Mouse (Mus musculus) CH12F3 (cell line): ENCODE data around the gene Gm973.

Source experiments
- in situ Hi-C: fragments of 300-500 bp; cut with MboI; formaldehyde crosslinking; loops from 2 replicates; pipeline ENCODE4 v1.14.3; 2020; ENCODE audit warnings: low sequenced_read_pairs

The Gm973 gene

GRCm38 (mm10) chr1:59683926-59684818, 168.1 kb downstream of the Gm973 start:
- in situ Hi-C loops = no loop called here

DNA sequence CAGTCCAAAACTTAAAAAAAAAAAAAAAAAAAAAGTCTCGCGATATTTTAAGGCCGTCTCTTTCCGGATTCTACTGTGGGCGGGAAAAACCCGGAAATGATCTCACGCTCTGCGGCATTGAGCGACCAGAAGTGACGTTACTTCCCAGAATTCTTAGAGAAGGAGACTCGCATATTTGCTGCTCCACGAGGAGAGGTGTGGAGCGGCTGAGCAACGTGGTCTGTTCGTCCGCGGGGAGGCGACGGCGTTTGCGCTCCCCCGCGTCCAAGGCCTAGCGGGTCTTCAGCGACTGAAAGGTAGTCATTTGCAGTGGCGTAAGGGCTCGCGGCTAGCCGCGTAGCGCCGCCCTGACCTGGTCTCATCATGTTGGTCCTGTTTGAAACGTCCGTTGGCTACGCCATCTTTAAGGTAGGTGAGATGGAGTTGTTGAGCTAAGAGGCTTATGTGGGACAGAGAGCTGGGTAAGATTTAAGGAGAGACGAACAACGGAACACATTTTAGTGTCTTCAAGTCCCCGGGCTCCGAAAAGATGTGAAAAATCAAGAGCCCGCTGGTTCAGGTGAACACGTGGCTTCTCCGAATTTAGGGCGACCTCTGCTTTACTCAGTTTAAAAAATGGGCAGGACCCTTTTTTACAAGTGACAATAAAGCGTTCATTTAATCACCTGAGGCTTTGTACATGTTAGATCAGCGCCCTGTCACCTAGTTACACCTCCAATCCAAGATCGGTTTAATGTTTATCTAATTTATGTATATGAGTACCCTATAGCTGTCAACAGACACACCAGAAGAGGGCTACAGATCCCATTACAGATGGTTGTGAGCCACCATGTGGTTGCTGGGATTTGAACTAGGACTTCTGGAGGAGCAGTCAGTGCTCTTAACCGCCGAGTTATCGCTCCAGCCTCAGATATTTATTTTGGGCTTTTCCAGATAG, 169.0 kb downstream of the Gm973 start, which contains the start of gene Nop58:
TSS of gene Nop58 (plus strand) at position 153 of the 937 bp plus-strand sequence.
- in situ Hi-C loops = no loop called here
